Mouse (Mus musculus): Measurements from ENCODE around the gene Chd6. TPM values are rescaled to one million over a fixed set of nuclear protein-coding genes. Genes with fewer than 3 reads are reported as not detected.

Chd6 gene
- total and polyA plus RNA-seq, 3 experiments = 10.8 to 19.7 (median 14.0) TPM

DNA sequence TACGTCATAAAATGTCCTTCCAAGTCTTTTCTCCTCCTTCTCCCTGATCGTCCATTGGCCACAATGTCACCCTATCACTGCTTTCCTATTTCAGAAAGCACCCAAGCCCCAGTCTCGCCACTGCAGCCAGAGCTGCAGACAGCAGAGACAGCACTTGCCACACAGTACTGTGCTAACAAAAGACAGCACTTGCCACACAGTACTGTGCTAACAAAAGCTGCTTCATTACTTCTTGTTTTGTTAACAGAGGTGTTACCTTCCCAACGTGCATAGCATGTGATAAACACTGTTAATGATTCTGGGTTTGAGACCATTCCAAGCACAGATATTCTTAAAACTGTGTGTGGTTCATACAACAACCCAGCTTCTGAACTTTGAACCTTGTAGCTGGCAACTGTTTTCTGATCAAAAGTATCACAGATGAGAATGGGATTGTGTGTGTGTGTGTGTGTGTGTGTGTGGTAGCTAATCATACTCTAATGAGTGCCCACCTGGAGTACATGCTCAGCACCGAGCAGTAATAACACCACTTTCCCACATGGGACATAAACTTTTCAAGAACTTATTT, 135.1 kb downstream of the Chd6 start:
- Histone ChIP-seq H3K9ac (ENCODE audit: insufficient read depth, low read depth) (no peak overlapping the region), H3K36me3 (replicated peaks in 1 of 2; ENCODE audit: control insufficient read depth in 1 of 2, insufficient read depth in 1 of 2, low read length in 1 of 2) (peaks cover 36 to 75% of the 10 kb centered on the region in 2 experiments), H3K4me3 (replicated peaks in 1 of 3; ENCODE audit: low read depth in 2 of 3, low read length in 2 of 3, poor library complexity in 1 of 3) (no peak overlapping the region), H3K79me2 (replicated peaks; ENCODE audit: control insufficient read depth, extremely low read depth, insufficient read depth, poor library complexity, severe bottlenecking) (no peaks in the 10 kb centered on the region), H3K4me1 (ENCODE audit: control insufficient read depth in 1 of 2, insufficient read depth in 2 of 2) (no peaks in the 10 kb centered on the region), H3K4me2 (ENCODE audit: insufficient read depth, low read depth, poor library complexity, severe bottlenecking) (no peak overlapping the region), H3K27ac (ENCODE audit: insufficient read depth, low read depth) (no peak overlapping the region), H3K27me3 (replicated peaks) (no peaks in the 10 kb centered on the region), H3K9me3 (replicated peaks; ENCODE audit: low read length) (no peaks in the 10 kb centered on the region)
- in situ Hi-C loops (cut with MboI; ENCODE audit: low pct_ligation_motif_present, low pct_unique_long_range_greater_than_20kb, low sequenced_read_pairs) = no loop called here
- DNase-seq (ENCODE audit: extremely low read depth) = no peak
- no peak for TF ChIP-seq TCF12 (IDR thresholded peaks at IDR 0.05; ENCODE audit: low read depth, low read length)
- TF ChIP-seq MEF2A (IDR thresholded peaks at IDR 0.05; ENCODE audit: borderline replicate concordance, low read depth, low read length) = no peak
- no peak for TF ChIP-seq CHD1 (IDR thresholded peaks at IDR 0.05; ENCODE audit: low read depth, low read length)
- no peak for TF ChIP-seq CHD2 (IDR thresholded peaks at IDR 0.05; ENCODE audit: low read length)
- TF ChIP-seq ZMIZ1 (IDR thresholded peaks at IDR 0.05; ENCODE audit: low read depth, low read length) = no peak
- TF ChIP-seq JUND (conservative IDR thresholded peaks at IDR 0.05; ENCODE audit: low read depth, low read length) = no peak
- no peak for TF ChIP-seq ELF1 (IDR thresholded peaks at IDR 0.05; ENCODE audit: low read depth, low read length)
- no peak for TF ChIP-seq MYC (IDR thresholded peaks at IDR 0.05; ENCODE audit: low read depth, low read length)
- no peak for TF ChIP-seq NRF1 (IDR thresholded peaks at IDR 0.05; ENCODE audit: low read depth, low read length)
- TF ChIP-seq KAT2A (IDR thresholded peaks at IDR 0.05; ENCODE audit: insufficient replicate concordance, low read length) = no peak
- TF ChIP-seq EP300 (IDR thresholded peaks at IDR 0.05; ENCODE audit: low read length) = no peak
- no peak for TF ChIP-seq BHLHE40 (IDR thresholded peaks at IDR 0.05; ENCODE audit: low read depth, low read length)
- no peak for TF ChIP-seq RCOR1 (conservative IDR thresholded peaks at IDR 0.05; ENCODE audit: low read depth, low read length)
- TF ChIP-seq JUN (IDR thresholded peaks at IDR 0.05; ENCODE audit: insufficient read depth, low read depth, low read length) = no peak
- TF ChIP-seq GABPA (IDR thresholded peaks at IDR 0.05; ENCODE audit: insufficient replicate concordance, low read depth, low read length) = no peak
- no peak for TF ChIP-seq SIN3A (IDR thresholded peaks at IDR 0.05; ENCODE audit: low read length)
- no peak for TF ChIP-seq POLR2AphosphoS2 (IDR thresholded peaks at IDR 0.05; ENCODE audit: low read depth, low read length)
- TF ChIP-seq CTCF (conservative IDR thresholded peaks at IDR 0.05 in 1 of 2, IDR thresholded peaks at IDR 0.05 in 1 of 2; ENCODE audit: low read depth in 2 of 2, low read length in 2 of 2) = no peak
- dilution Hi-C loops (cut with MboI; ENCODE audit: extremely low pct_ligation_motif_present, extremely low pct_unique_long_range_greater_than_20kb, low sequenced_read_pairs) = no loop called here

- Histone ChIP-seq H3K27ac (ENCODE audit: insufficient read depth, low read depth) (no peak overlapping the region), H3K4me2 (ENCODE audit: insufficient read depth, low read depth, poor library complexity, severe bottlenecking) (no peak overlapping the region), H3K4me1 (ENCODE audit: control insufficient read depth in 1 of 2, insufficient read depth in 2 of 2) (no peaks in the 10 kb centered on the region), H3K9ac (ENCODE audit: insufficient read depth, low read depth) (no peak overlapping the region), H3K4me3 (replicated peaks in 1 of 3; ENCODE audit: low read depth in 2 of 3, low read length in 2 of 3, poor library complexity in 1 of 3) (no peak overlapping the region), H3K27me3 (replicated peaks) (no peaks in the 10 kb centered on the region), H3K79me2 (replicated peaks; ENCODE audit: control insufficient read depth, extremely low read depth, insufficient read depth, poor library complexity, severe bottlenecking) (no peaks in the 10 kb centered on the region), H3K36me3 (replicated peaks in 1 of 2; ENCODE audit: control insufficient read depth in 1 of 2, insufficient read depth in 1 of 2, low read length in 1 of 2) (peaks cover 42 to 75% of the 10 kb centered on the region in 2 experiments), H3K9me3 (replicated peaks; ENCODE audit: low read length) (no peaks in the 10 kb centered on the region)
- in situ Hi-C loops (cut with MboI; ENCODE audit: low pct_ligation_motif_present, low pct_unique_long_range_greater_than_20kb, low sequenced_read_pairs) = no loop called here
- no peak for DNase-seq (ENCODE audit: extremely low read depth)
- TF ChIP-seq ZNF384 (IDR thresholded peaks at IDR 0.05; ENCODE audit: low read depth, low read length) (no peak), TCF12 (IDR thresholded peaks at IDR 0.05; ENCODE audit: low read depth, low read length) (no peak)
- dilution Hi-C loops (cut with MboI; ENCODE audit: extremely low pct_ligation_motif_present, extremely low pct_unique_long_range_greater_than_20kb, low sequenced_read_pairs) = no loop called here
These were observed 136.6 kb downstream of the Chd6 start for GRCm38 (mm10) chr2:160972103-160972792.
